Comparison of ENCODE assay signal across 8 mouse cellular contexts in genomic region chr5:136869451-136870114, GRCm38 (mm10). TPM values are rescaled to one million over a fixed set of nuclear protein-coding genes. Genes with fewer than 3 reads are reported as not detected.
A peak's percentile ranks its signal among the peaks of the same experiment; 100 is the strongest.
DNase-seq lines count a peak whose midpoint lies in the region; ATAC-seq and TF ChIP-seq lines count a peak whose summit lies in the region.
"Had no signal": no experiment of that assay in that cellular context is flagged by ENCODE, and none has a peak within 500 bp of the region (broad histone marks: within the 10 kb centered on the region; RNA-seq: fewer than 3 reads in every experiment).

No protein-coding gene starts in this region.

- no peak for ATAC-seq in liver, postnatal 0 days
- no peak for ATAC-seq in liver, embryonic 12.5 days
- peak; percentile 86 for ATAC-seq in embryonic facial prominence, embryonic 15.5 days (ENCODE audit: insufficient number of reproducible peaks, low FRiP score, low TSS enrichment, low read depth)
- peak; percentile 57; the same call in 1 of the 2 replicates for ATAC-seq in limb, embryonic 15.5 days (ENCODE audit: insufficient number of reproducible peaks, low FRiP score, low TSS enrichment, low read depth)

- no peaks in the 10 kb centered on the region for H3K4me1 ChIP-seq in liver, postnatal 0 days (ENCODE audit: insufficient read depth)
- peaks cover 3% of the 10 kb centered on the region for H3K4me1 ChIP-seq in liver, embryonic 12.5 days
- H3K4me1 ChIP-seq in embryonic facial prominence, embryonic 15.5 days: peaks cover 40% of the 10 kb centered on the region
- H3K4me1 ChIP-seq in limb, embryonic 15.5 days: peaks cover 30% of the 10 kb centered on the region

- no peak overlapping the region for H3K9ac ChIP-seq in liver, postnatal 0 days (replicated peaks)
- no peak overlapping the region for H3K9ac ChIP-seq in liver, embryonic 12.5 days
- H3K9ac ChIP-seq in embryonic facial prominence, embryonic 15.5 days: no peak overlapping the region
- no peak overlapping the region for H3K9ac ChIP-seq in limb, embryonic 15.5 days

- TF ChIP-seq EP300 in liver, postnatal 0 days (IDR thresholded peaks at IDR 0.05; ENCODE audit: low read depth): no peak

- no peaks in the 10 kb centered on the region for H3K27me3 ChIP-seq in liver, postnatal 0 days (ENCODE audit: insufficient read depth, low read length)
- H3K27me3 ChIP-seq in liver, embryonic 12.5 days (replicated peaks): no peaks in the 10 kb centered on the region
- no peaks in the 10 kb centered on the region for H3K27me3 ChIP-seq in embryonic facial prominence, embryonic 15.5 days
- no peaks in the 10 kb centered on the region for H3K27me3 ChIP-seq in limb, embryonic 15.5 days

- no peak overlapping the region for H3K4me3 ChIP-seq in liver, postnatal 0 days (ENCODE audit: low read depth, low read length)
- H3K4me3 ChIP-seq in liver, embryonic 12.5 days: no peak overlapping the region
- no peak overlapping the region for H3K4me3 ChIP-seq in embryonic facial prominence, embryonic 15.5 days (replicated peaks)
- no peak overlapping the region for H3K4me3 ChIP-seq in limb, embryonic 15.5 days

- no peak overlapping the region for H3K4me2 ChIP-seq in liver, postnatal 0 days (ENCODE audit: low read depth, low read length)
- no peak overlapping the region for H3K4me2 ChIP-seq in liver, embryonic 12.5 days
- H3K4me2 ChIP-seq in embryonic facial prominence, embryonic 15.5 days (replicated peaks): 0 out of 2 replicates have a peak overlapping the region, but pooled peaks have one; percentile 12
- no peak overlapping the region for H3K4me2 ChIP-seq in limb, embryonic 15.5 days

- H3K9me3 ChIP-seq in liver, postnatal 0 days (ENCODE audit: low read length): no peaks in the 10 kb centered on the region
- H3K9me3 ChIP-seq in liver, embryonic 12.5 days (replicated peaks): no peaks in the 10 kb centered on the region
- no peaks in the 10 kb centered on the region for H3K9me3 ChIP-seq in embryonic facial prominence, embryonic 15.5 days (replicated peaks)
- H3K9me3 ChIP-seq in limb, embryonic 15.5 days: no peaks in the 10 kb centered on the region

- WGBS in liver, postnatal 0 days (ENCODE audit: insufficient replicate concordance): 51% methylated on average over 10 of the region's 10 CpGs
- WGBS in liver, embryonic 12.5 days (ENCODE audit: insufficient replicate concordance): 56% methylated on average over 10 of the region's 10 CpGs
- WGBS in embryonic facial prominence, embryonic 15.5 days: 36% methylated on average over 10 of the region's 10 CpGs
- WGBS in limb, embryonic 15.5 days: 32% methylated on average over 10 of the region's 10 CpGs

- no peak for DNase-seq in liver, postnatal 0 days
- DNase-seq in thymus, postnatal 25 days: peak; percentile 65
- no peak for DNase-seq in right cerebral cortex, adult 18-20 months
- no peak for DNase-seq in cerebellum, postnatal 4 days (ENCODE audit: low spot score in 2 of 2)
- DNase-seq: lung, postnatal 14 days had no signal

- TF ChIP-seq CTCF in liver, postnatal 0 days (IDR thresholded peaks at IDR 0.05; ENCODE audit: low read depth): no peak

- H3K36me3 ChIP-seq in liver, postnatal 0 days (replicated peaks; ENCODE audit: insufficient read depth, low read length): no peaks in the 10 kb centered on the region
- no peaks in the 10 kb centered on the region for H3K36me3 ChIP-seq in liver, embryonic 12.5 days
- H3K36me3 ChIP-seq in embryonic facial prominence, embryonic 15.5 days: 0 out of 2 replicates have a peak, but pooled peaks cover 2% of the 10 kb centered on the region
- H3K36me3 ChIP-seq in limb, embryonic 15.5 days: no peaks in the 10 kb centered on the region

- peak overlapping the region; percentile 55; the same call in 1 of the 2 replicates for H3K27ac ChIP-seq in liver, postnatal 0 days (ENCODE audit: low read depth)
- no peak overlapping the region for H3K27ac ChIP-seq in liver, embryonic 12.5 days
- H3K27ac ChIP-seq in embryonic facial prominence, embryonic 15.5 days (replicated peaks): peak overlapping the region; percentile 85
- peak overlapping the region; percentile 78 for H3K27ac ChIP-seq in limb, embryonic 15.5 days

RNA-seq across cellular contexts. Expression of gene Col26a1, which starts 13.4 kb away (rescaled TPM):
- polyA plus RNA-seq in liver, postnatal 0 days (2015; fragmentation: Nextera tagmentation; extraction: Ambion mirVana): 0.12 TPM in 1 of 2 replicates, not detected in the other
- 2.6 and 4.0 TPM in 2 replicates for polyA plus RNA-seq in liver, embryonic 12.5 days (2016; fragmentation: Nextera tagmentation; extraction: Ambion mirVana)
- polyA plus RNA-seq in embryonic facial prominence, embryonic 15.5 days (2015; fragmentation: Nextera tagmentation; extraction: Ambion mirVana): 247 and 258 TPM in 2 replicates
- polyA plus RNA-seq in limb, embryonic 15.5 days (2015; fragmentation: Nextera tagmentation; extraction: Ambion mirVana): 112 and 115 TPM in 2 replicates

RNA-seq across cellular contexts. Expression of gene Ift22, which starts 38.4 kb away (rescaled TPM):
- 9.8 and 11.5 TPM in 2 replicates for polyA plus RNA-seq in liver, postnatal 0 days (2015; fragmentation: Nextera tagmentation; extraction: Ambion mirVana)
- polyA plus RNA-seq in liver, embryonic 12.5 days (2016; fragmentation: Nextera tagmentation; extraction: Ambion mirVana): 15.4 and 15.7 TPM in 2 replicates
- 76.5 and 104 TPM in 2 replicates for polyA plus RNA-seq in embryonic facial prominence, embryonic 15.5 days (2015; fragmentation: Nextera tagmentation; extraction: Ambion mirVana)
- polyA plus RNA-seq in limb, embryonic 15.5 days (2015; fragmentation: Nextera tagmentation; extraction: Ambion mirVana): 56.2 and 60.5 TPM in 2 replicates

Comparison
In these comparisons a context has a peak if more than half of its experiments do, and no peak if none do; other contexts are left out.
1. ATAC-seq: peak in embryonic facial prominence, embryonic 15.5 days (single experiment) and limb, embryonic 15.5 days (single experiment); none in liver, postnatal 0 days (single experiment) and liver, embryonic 12.5 days (single experiment).
2. RNA of gene Col26a1, which starts 13.4 kb away (polyA plus RNA-seq): 247 to 258 TPM in embryonic facial prominence, embryonic 15.5 days and 112 to 115 TPM in limb, embryonic 15.5 days; 2.6 to 4.0 TPM in liver, embryonic 12.5 days and 0.12 TPM in liver, postnatal 0 days; every median in the first group is over 10 times any median in the second.